Mouse (Mus musculus): ENCODE measurements around the gene Mas1. TPM values are rescaled to one million over a fixed set of nuclear protein-coding genes. Genes with fewer than 3 reads are reported as not detected.

Gene Mas1
- total RNA-seq, 2 experiments from 2014 or later: 0.60 TPM; not detected in 1

- no peak for DNase-seq
These were observed 4.5 kb upstream of the Mas1 start for GRCm38 (mm10) chr17:12872275-12873028.

DNA sequence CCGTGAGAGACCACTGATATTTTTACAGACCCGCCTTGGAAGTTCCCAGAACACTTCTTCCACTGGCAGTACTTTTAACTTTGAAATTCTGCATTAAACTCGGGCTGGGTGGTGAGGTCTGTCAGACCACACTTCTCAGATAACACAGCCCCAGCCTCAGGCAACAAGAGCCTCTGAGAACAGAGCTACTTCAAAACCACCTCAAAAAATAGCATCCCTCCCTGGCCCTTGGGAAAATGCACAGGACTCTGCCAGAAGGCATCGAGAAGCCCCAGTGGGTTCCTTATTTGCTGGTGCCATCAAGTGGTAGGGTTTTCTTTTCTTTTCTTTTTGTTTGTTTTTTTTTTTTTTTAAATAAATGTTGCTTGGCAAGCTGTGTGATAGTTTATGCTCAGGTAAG is 697 bp upstream of the Mas1 start:
- DNase-seq: no peak

- DNase-seq: no peak
These were observed 1.1 kb downstream of the Mas1 start for GRCm38 (mm10) chr17:12866853-12867252.

DNA sequence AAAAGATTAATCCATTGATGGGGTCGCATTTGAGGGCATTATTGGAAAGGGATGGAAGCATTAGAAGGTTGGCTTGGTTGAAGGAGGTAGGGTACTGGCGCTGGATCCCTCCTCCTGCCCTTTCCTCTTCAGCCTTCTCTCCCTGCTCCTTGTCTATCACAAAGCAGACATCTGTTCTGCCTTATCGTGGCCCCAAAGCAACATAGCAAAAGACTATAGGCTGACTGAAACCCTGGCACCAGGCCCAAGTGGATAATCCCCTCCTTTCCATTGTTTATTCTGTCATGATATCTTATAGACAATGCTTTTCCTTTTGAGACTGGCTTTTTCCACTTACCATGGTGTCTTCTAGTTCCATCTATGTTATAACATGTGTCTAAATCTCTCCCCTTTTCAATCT is 2.5 kb downstream of the Mas1 start:
- no peak for DNase-seq

DNA sequence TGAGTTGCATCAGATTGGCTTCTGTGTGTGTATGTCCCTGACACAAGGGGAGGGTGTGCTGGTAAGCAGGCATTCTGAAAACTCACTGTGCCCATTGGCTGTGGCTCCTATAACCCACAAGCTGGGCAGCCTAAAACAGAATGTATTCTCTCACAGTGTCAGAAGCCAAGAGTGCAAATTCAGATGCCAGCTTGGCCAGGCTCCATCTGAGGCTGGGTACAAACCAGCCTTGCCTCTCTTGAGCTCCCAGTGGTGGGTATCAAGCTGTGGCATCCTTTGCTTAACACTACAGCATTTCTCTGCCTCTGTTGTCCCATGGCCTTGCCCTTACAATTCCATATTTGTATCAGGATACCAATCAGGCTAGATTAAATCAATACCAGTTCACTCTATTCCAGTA is 3.8 kb downstream of the Mas1 start:
- DNase-seq: no peak

- DNase-seq: no peak
These were observed 8.9 kb downstream of the Mas1 start for GRCm38 (mm10) chr17:12859006-12859520.

DNA sequence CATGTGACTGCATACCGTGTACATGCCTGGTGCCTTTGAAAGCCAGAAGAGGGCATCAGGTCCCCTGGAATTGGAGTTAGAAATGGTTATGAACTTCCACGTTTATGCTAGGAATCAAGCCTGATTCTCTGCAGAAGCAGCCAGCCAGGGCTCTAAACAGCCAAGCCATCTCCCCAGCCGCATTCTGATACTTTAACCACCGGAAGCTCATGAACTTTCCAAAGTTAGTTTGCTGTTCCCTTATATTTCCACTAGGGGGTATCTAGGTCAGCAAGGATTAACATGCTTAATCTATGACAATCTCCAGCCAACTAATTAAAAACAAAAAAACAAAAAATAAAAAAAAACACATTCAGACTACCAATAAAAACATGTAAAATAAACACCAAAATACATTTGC is 9.9 kb downstream of the Mas1 start:
- DNase-seq: no peak

DNA sequence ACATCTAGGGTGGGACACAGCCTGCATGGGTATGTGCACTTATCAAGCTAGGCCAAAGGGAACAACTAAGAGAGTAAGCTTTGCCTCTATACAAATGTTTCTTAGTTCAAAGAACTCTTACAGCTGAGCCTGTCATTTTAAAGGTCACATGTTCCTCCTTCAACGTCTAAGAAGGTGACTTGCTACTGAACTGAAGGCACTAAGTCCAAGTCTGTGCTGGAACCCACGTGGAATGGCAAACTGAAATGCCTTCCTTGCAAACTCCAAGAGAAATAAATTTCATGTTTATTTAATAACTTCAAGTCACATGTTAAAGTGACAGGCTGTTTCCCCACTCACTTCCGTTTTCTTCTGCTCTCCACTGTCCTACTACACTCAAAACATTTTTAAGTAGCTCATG is 10.5 kb downstream of the Mas1 start:
- no peak for DNase-seq

DNA sequence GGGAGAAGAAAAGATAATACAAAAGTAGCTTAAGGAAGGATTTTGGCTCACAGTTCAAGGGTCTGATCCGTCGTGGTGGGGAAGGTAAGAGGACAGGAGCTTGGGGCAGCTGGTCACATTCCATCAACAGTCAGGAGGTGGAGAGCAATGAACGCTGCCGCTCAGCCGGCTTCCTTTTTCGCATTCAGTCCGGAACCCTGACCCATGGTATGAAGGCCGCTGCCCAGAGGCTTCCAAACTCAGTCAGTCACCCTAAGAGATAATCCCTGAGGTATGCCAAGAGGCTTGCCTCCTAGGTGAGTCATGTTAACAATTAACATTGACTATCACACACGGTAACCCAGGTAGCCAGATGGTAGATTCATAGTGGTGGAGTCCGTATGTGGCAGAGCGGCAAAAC is 13.6 kb downstream of the Mas1 start:
- DNase-seq: no peak

DNA sequence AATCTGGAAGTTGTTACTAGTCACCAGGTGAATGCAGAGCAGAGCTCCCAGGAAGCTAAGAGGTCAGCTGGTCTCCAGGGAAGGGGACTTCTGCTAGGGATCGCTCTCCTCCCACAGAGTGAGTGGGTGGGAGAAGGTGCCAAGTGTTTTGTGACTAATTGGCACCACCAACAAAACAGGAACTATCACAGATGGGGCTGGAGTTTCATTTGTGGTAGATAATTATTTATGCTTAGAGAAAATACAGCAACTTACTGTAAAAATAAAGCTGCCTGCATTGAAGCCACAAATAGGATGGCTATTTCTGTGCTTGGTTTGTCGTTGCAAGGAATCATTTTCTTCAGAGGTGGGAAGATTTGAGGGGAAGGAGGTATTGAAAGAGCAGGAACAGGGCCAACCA is 14.1 kb downstream of the Mas1 start:
- DNase-seq: no peak

GRCm38 (mm10) chr17:12851689-12852088 is 16.3 kb downstream of the Mas1 start:
- DNase-seq: no peak

DNA sequence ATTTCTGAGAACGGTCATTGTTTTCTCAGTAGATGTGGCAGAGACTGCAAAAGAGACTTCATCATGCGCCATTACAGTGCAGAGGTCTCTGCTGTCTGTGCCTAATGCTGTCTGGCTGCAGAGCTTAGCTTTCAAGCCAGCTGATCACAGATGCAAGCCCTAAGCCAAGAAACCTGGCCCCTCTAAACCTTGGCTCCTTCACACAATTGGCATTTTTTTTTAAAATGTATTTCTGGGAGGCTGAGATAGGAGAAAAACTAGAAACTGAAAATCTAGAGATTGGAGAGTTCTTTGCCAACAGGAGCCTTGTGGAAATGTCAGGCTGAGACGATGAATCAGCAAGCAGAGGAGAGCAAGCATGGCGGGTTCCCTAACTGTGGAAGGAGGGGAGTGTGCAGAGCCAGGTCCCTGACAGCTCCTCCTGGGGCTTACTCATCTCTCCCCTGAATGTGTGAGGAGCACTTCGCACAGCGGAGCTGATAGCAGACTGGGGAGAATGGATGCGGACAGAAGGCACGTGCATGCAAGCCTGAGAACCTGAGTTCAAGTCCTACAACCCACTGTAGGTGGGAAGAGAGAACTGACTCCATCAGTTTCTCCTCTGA is 18.1 kb downstream of the Mas1 start:
- peak; percentile 20 for DNase-seq

DNA sequence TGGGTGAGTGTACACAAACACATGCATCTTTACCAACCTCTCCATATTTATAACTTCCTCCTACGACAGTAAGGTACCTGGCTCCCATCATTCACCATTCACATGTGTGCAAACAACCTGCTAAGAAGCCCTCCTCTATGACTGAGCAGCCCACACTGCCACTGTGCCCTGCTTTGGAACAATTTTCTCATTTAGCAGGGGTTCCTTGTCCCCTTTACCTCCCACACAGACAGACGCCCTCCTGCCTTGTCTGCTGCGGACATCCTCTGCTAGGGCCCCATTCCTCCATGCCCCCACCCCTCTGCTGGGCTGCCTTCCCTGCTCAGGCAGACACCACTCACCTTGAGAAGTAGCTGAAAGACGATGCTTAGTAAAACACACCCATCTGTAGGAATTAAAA is 20.2 kb downstream of the Mas1 start:
- no peak for DNase-seq

- no peak for DNase-seq
These were observed 21.5 kb downstream of the Mas1 start for GRCm38 (mm10) chr17:12846474-12846873.

DNA sequence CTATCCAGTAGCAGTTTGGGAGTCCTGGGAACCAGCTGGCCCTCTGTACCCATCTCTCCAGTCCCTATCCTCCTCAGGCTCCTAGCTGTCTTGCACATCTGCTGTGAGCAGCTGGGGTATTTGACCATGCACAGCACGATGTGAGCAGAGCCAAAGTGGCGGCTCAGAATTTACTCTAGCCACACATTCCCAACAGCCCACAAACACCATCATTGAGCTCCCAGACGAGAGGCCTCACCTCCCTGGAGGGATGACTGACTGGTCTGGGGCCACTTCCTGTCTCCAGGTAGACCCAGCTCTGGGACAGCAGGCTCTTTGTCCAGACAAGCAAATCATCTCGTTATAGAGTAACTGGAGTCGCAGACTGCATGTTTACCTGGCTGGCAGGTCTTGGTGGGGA is 22.1 kb downstream of the Mas1 start:
- DNase-seq: no peak

- DNase-seq: no peak
These were observed 23.4 kb downstream of the Mas1 start for GRCm38 (mm10) chr17:12844540-12844939.

DNA sequence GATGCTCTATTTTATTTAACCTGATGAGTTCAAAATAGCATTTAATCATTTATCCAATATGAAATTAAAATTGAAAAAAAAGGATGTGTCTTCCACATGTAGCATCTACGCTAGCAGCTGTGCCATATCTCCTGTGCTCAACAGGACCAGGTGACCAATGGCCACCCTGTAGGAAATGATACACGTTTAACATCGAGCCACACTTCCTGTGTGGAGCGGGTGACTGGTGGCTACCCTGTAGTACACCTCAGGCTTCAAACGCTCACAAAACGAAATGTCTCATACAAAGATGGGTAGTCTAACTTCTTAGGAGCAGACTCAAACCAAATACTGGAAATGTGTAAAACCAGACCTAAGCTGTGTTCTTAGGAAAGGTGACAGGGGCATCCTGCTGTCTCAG is 24.1 kb downstream of the Mas1 start:
- no peak for DNase-seq

GRCm38 (mm10) chr17:12839475-12840267 is 28.3 kb downstream of the Mas1 start:
- DNase-seq: no peak

GRCm38 (mm10) chr17:12835738-12836137 is 32.2 kb downstream of the Mas1 start:
- DNase-seq: no peak

DNA sequence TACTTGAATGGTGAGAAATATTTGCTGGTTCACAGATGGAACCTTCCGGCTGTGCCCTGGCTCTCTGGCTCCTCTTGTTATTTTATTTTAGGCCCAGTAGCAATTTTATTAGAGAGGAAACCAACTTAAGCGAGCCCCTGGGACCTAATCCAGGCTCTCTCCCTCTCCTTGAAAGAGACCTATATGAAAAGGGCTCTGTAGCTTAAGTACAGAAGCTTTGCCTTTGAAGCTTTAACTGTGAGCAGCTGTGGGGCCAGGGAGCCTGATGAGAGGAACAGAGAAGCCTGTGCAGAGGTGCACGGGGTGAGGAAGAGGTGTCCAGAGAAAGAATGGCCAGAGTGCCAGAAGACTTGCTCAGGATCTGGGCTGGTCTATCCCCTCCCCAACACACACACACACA is 33.1 kb downstream of the Mas1 start:
- DNase-seq: no peak

GRCm38 (mm10) chr17:12834317-12834716 is 33.6 kb downstream of the Mas1 start:
- no peak for DNase-seq

DNA sequence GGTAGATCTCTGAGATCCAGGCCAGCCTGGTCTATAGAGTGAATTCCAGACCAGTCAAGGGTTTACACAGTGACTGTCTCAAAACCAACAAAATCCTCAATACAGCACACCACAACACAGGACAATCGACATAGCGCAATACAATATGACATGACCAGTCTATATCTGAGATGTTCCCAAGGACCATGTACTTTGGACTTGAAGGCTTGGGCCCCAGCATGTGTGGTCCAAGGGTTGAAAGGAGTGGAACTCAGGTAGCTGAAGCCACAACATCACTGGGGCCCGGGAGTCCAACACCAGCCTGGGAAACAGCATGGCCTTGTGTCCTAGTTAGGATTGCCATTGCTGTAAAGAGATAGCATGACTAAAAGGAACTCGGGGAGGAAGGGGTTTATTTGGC is 35.3 kb downstream of the Mas1 start:
- no peak for DNase-seq

GRCm38 (mm10) chr17:12832231-12832630 is 35.7 kb downstream of the Mas1 start:
- peak; percentile 87 for DNase-seq
